Mouse (Mus musculus): ENCODE data around the gene Tlr2. TPM values are rescaled to one million over a fixed set of nuclear protein-coding genes. Genes with fewer than 3 reads are reported as not detected.
"Not testable (repeated sequence)": the region's sequence is repeated elsewhere in the genome, so short reads cannot be mapped to it uniquely, and the experiment has no call there.

Gene Tlr2
- polyA plus RNA-seq (2021) = 23.1 TPM

GRCm38 (mm10) chr3:83841095-83841850 is at the start of gene Tlr2:
TSS of gene Tlr2 (minus strand) at chr3:83841767.
- CTCF ChIA-PET = interaction anchor here (0.8 to 5.1 kb wide), 14 partner anchors 11 to 74 kb away, joined by 3 to 32 read pairs (median 5); no protein-coding TSS in a partner anchor
- no peak for TF ChIP-seq CTCF (IDR thresholded peaks at IDR 0.05)
- ATAC-seq (peak; percentile 60), DNase-seq (ENCODE audit: low read depth, low spot score) (peak; percentile 66)
- in situ Hi-C loops (cut with MboI; ENCODE audit: low pct_unique_long_range_greater_than_20kb) = loop anchor here (5.0 to 10.0 kb wide), 3 partner anchors 51 to 474 kb away; partner anchors contain the start of gene Mnd1
- no peaks in the 10 kb centered on the region for H3K27me3 ChIP-seq
- POLR2A ChIA-PET = interaction anchor here (1.1 to 1.5 kb wide), 4 partner anchors 44 to 58 kb away, joined by 3 to 6 read pairs (median 4); no protein-coding TSS in a partner anchor

GRCm38 (mm10) chr3:83885163-83885562 is 43.6 kb upstream of the Tlr2 start:
- in situ Hi-C loops (cut with MboI; ENCODE audit: low pct_unique_long_range_greater_than_20kb) = no loop called here
- ATAC-seq = peak; percentile 67
- CTCF ChIA-PET = interaction anchor here (0.8 to 3.1 kb wide), 7 partner anchors 10 to 79 kb away, joined by 3 to 10 read pairs (median 3); no protein-coding TSS in a partner anchor
- TF ChIP-seq CTCF (IDR thresholded peaks at IDR 0.05) = no peak
- POLR2A ChIA-PET = interaction anchor here (0.9 kb wide), 1 partner anchor 43 kb away, joined by 3 read pairs; the partner anchor contains the start of gene Tlr2
- H3K27me3 ChIP-seq = no peaks in the 10 kb centered on the region
- DNase-seq (ENCODE audit: low read depth, low spot score) = no peak

GRCm38 (mm10) chr3:83879261-83880050 is 37.9 kb upstream of the Tlr2 start:
- CTCF ChIA-PET = interaction anchor here (0.8 to 2.1 kb wide), 5 partner anchors 12 to 51 kb away, joined by 3 to 8 read pairs (median 4); no protein-coding TSS in a partner anchor
- DNase-seq (ENCODE audit: low read depth, low spot score); POLR2A ChIA-PET; in situ Hi-C loops (cut with MboI; ENCODE audit: low pct_unique_long_range_greater_than_20kb); ATAC-seq; H3K27me3 ChIP-seq: not testable (repeated sequence)

DNA sequence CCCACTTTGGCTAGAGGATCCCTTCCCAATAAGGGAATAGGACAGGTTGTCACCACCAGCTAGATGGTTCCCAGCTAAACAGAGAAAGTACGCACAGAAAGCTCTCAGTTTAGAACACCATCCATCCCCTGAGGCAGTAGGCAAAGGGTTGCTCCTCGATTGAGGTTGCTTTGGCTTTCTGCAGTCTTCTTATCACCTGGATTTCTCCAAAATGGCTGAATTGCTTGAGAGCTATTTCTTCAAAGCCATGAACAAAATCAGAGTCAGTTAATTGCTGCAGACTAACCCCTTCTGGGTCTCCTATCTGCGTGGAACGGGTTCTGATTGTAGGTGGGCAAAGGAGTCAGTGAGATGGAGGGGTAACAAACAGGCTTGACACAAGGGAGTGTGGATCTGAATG is 37.2 kb upstream of the Tlr2 start:
- ChIA-PET CTCF (interaction anchor here (0.6 to 2.1 kb wide), 8 partner anchors 8 to 50 kb away, joined by 3 to 8 read pairs (median 4); no protein-coding TSS in a partner anchor), POLR2A (interaction anchor here (0.6 kb wide), 1 partner anchor 10 kb away, joined by 6 read pairs; no protein-coding TSS in a partner anchor)
- DNase-seq (ENCODE audit: low read depth, low spot score) (no peak), ATAC-seq (no peak)
- in situ Hi-C loops (cut with MboI; ENCODE audit: low pct_unique_long_range_greater_than_20kb) = no loop called here
- H3K27me3 ChIP-seq = no peaks in the 10 kb centered on the region
- no peak for TF ChIP-seq CTCF (IDR thresholded peaks at IDR 0.05)

DNA sequence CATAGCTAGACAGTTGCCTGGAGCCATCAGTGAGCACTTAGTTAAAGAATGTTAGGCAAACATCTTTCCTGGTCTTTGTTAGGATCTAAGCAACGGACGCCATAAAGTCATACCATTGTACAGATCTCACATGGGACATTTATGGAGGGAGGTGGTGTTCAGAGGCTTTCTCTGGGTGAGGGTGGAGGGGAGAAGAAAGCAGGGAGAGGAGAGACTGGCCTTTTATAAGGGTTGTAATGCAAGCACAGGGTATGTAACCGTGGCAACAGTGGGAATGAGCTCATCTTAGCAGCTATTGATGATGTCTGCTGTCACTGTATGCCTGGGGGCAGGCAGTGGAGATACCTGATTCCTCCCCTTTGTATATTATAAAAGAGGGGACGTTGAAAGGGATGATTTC is 34.7 kb upstream of the Tlr2 start:
- no peaks in the 10 kb centered on the region for H3K27me3 ChIP-seq
- CTCF ChIA-PET = interaction anchor here (1.1 to 1.3 kb wide), 2 partner anchors 11 to 19 kb away, joined by 5 read pairs; no protein-coding TSS in a partner anchor
- in situ Hi-C loops (cut with MboI; ENCODE audit: low pct_unique_long_range_greater_than_20kb) = no loop called here
- DNase-seq (ENCODE audit: low read depth, low spot score) = no peak
- ATAC-seq = peak; percentile 51
- TF ChIP-seq CTCF (IDR thresholded peaks at IDR 0.05) = no peak
- POLR2A ChIA-PET = no interaction called here

- DNase-seq (ENCODE audit: low read depth, low spot score); in situ Hi-C loops (cut with MboI; ENCODE audit: low pct_unique_long_range_greater_than_20kb); H3K27me3 ChIP-seq; POLR2A ChIA-PET; ATAC-seq: not testable (repeated sequence)
- CTCF ChIA-PET = interaction anchor here (1.2 kb wide), 1 partner anchor 13 kb away, joined by 3 read pairs; no protein-coding TSS in a partner anchor
Measured at GRCm38 (mm10) chr3:83875078-83875477, 33.5 kb upstream of the Tlr2 start.

DNA sequence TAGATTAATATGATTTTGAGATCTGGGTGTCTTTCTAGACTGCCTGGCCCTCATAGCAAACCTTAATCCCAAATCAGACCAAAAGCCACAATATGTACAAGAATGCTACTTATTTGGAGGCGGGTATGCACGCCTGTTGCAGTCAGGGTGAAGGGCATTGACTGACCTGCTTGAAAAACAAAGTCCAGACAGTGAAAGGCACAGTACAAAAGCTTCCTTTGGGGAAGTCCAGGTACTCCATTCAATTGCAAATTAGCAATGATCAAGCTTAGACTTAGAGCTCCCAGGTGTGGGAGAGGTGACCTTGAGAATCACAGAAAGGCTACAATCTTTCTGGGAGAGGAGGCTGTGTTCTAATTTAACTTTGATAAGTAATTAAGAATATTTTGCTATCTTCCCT is 31.3 kb upstream of the Tlr2 start:
- ATAC-seq; H3K27me3 ChIP-seq; POLR2A ChIA-PET; DNase-seq (ENCODE audit: low read depth, low spot score); CTCF ChIA-PET; in situ Hi-C loops (cut with MboI; ENCODE audit: low pct_unique_long_range_greater_than_20kb): not testable (repeated sequence)

DNA sequence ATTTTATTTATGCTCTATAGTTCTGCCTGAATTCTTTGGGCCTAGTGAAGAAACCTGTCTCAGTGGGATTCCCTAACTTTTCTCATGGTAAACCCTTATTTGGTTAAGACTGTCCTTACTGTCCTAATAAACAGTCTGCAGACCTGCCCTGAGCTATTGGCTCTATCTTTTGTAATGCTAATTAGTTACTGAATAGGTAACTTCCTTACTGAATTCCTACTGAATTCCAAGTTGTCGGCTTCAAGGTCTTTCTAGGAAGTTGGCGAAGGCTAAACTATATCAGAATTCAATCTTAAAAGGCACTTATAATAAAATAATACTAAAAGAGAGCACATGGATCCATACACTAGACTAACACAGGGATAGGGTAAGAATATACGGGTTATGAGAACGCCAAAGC is 30.4 kb upstream of the Tlr2 start:
- POLR2A ChIA-PET; DNase-seq (ENCODE audit: low read depth, low spot score); H3K27me3 ChIP-seq; CTCF ChIA-PET; ATAC-seq; in situ Hi-C loops (cut with MboI; ENCODE audit: low pct_unique_long_range_greater_than_20kb): not testable (repeated sequence)

GRCm38 (mm10) chr3:83871559-83871958 is 30.0 kb upstream of the Tlr2 start:
- POLR2A ChIA-PET = interaction anchor here (0.7 kb wide), 1 partner anchor 24 kb away, joined by 6 read pairs; no protein-coding TSS in a partner anchor

GRCm38 (mm10) chr3:83869776-83870175 is 28.2 kb upstream of the Tlr2 start:
- TF ChIP-seq CTCF (IDR thresholded peaks at IDR 0.05) = no peak
- POLR2A ChIA-PET = no interaction called here
- CTCF ChIA-PET = interaction anchor here (1.9 to 3.3 kb wide), 3 partner anchors 11 to 18 kb away, joined by 4 to 10 read pairs (median 9); no protein-coding TSS in a partner anchor
- H3K27me3 ChIP-seq = no peaks in the 10 kb centered on the region
- in situ Hi-C loops (cut with MboI; ENCODE audit: low pct_unique_long_range_greater_than_20kb) = no loop called here
- ATAC-seq = no peak
- DNase-seq (ENCODE audit: low read depth, low spot score) = no peak

More at GRCm38 (mm10) chr3:83871559-83871958, 30.0 kb upstream of the Tlr2 start:
- CTCF ChIA-PET = interaction anchor here (2.4 to 3.3 kb wide), 2 partner anchors 12 to 13 kb away, joined by 9 to 10 read pairs; no protein-coding TSS in a partner anchor
- ATAC-seq; in situ Hi-C loops (cut with MboI; ENCODE audit: low pct_unique_long_range_greater_than_20kb); DNase-seq (ENCODE audit: low read depth, low spot score); H3K27me3 ChIP-seq: not testable (repeated sequence)

DNA sequence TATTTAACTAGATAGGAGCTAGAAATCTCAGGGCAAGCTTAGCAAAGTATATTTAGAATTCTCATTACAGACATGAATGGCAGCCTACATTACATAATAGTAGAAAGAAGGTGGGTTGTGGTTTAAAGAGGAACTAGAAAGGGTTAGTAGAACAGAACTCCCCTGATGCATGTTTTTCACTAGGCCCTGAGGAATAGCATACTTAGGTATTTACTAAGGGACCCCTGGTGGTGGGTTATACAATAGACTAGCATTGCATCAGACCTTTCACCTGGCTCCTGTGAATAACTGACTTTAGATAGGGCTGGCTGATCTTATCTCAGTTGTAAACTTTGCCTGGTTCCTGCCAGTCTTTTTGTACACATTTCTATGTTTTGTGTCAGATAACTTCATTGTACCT is 25.5 kb upstream of the Tlr2 start:
- ChIA-PET POLR2A (interaction anchor here (0.6 kb wide), 1 partner anchor 284 kb away, joined by 3 read pairs; no protein-coding TSS in a partner anchor), CTCF (interaction anchor here (1.1 to 1.6 kb wide), 4 partner anchors 12 to 28 kb away, joined by 3 to 4 read pairs (median 4); no protein-coding TSS in a partner anchor)
- H3K27me3 ChIP-seq; in situ Hi-C loops (cut with MboI; ENCODE audit: low pct_unique_long_range_greater_than_20kb); DNase-seq (ENCODE audit: low read depth, low spot score); ATAC-seq: not testable (repeated sequence)
